Mouse (Mus musculus) brain, adult 10 weeks (tissue): ENCODE results near the gene Gfer. TPM values are rescaled to one million over a fixed set of nuclear protein-coding genes. Genes with fewer than 3 reads are reported as not detected.

Experiments
- polyA plus RNA-seq: library from polyadenylated mRNA; stranded (reverse); fragments of 350-450 nt; fragmentation: Illumina TruSeq; extraction: RNeasy Lipid Tissue Mini Kit (QIAGEN cat#74804); gene quantifications from one replicate; pipeline ENCODE4 v1.2.3, GENCODE M21; 2015; ENCODE audit warnings: low read depth, low replicate concordance

Gene Gfer
- polyA plus RNA-seq: 22.1 TPM

DNA sequence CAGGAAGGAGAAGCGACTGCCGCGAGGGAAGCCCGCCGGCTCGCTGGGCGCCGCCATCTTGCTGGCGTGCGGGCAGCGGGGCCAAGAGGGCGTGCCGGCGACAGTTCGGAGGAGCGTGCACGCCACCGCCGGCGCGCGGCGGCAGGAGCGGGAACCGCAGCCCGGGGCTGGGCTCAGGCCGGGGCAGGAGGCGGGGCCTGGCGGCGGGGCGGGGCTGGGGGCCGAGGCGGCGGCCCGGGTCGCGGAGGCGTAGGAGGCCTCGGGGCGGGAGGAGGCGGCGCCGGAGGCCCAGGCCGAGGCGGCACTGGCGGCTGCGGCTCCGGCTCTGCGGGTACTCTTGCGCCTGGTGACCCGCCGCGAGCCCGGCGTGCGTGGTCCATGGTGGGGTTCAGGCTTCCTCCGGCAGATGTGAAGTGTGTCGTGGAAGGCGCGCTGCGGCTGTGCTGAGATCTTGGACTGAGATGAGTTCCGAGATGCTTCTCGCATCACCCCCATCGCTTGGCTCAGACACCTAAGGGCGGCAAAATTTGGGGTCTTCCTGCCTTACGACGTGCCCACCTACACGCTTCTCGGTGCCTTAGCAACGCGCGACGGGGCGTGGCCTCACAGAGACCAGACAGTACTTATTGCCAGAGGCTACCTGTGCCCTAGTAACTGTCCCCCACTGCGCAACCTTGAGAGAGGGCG, at the start of gene Gfer, which contains the start of gene Noxo1:
Gene Gfer, minus strand, starts transcription at position 146 of the 687 bp plus-strand sequence.
Gene Noxo1, plus strand, starts transcription at position 224 of the 687 bp plus-strand sequence.

GRCm38 (mm10) chr17:24736330-24737051, 40.5 kb upstream of the Gfer start, which contains the start of gene Msrb1:
TSS of gene Msrb1 (plus strand) at chr17:24736642.

GRCm38 (mm10) chr17:24727618-24728017, 31.7 kb upstream of the Gfer start, which contains the start of gene Rpl3l:
TSS of gene Rpl3l (plus strand) at chr17:24727820.

DNA sequence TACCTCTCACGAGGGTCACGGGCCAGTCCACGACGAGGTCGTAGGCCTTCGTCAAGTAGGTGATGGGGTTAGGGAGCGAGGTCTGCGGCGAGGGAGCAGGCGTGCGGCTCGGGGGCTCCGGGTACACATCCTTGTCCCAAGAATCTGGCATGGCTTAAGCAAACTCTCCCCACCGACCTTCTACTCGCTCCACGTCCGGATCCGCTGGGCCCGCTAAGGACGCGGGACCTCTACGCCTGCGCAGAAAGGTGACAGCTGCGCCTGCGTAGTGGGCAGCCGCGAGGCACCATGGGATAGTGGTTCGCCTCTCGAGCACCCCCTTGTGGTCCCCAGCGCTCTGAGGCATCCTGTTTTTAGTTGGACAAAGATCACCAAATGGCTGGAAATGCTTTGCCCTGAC, 28.2 kb upstream of the Gfer start, which contains the start of gene Ndufb10:
Gene Ndufb10, minus strand, starts transcription at position 295 of the 400 bp plus-strand sequence.

DNA sequence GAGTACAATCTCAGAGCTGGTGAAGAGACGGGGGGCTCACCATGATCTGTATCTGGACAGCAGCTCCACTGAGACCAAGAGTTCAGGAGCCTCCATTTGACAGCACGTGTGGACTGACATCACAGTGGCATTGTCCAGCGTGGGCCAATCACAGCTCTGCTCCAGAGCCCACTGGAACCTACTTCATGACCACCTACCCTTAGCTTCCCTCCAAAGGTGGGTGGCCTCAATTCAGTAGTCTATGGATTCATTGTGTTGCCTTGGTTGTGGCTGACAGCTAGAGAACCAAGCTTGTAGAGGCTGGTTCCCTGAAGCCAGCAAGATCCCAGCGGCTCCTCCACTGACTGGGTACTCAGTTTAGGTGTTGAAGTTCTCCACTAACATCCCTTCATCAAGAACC, 22.0 kb upstream of the Gfer start, which contains the start of the genes Rnf151 and Rps2:
Gene Rnf151, minus strand, starts transcription at position 121 of the 400 bp plus-strand sequence.
Gene Rps2, plus strand, starts transcription at position 174 of the 400 bp plus-strand sequence.

DNA sequence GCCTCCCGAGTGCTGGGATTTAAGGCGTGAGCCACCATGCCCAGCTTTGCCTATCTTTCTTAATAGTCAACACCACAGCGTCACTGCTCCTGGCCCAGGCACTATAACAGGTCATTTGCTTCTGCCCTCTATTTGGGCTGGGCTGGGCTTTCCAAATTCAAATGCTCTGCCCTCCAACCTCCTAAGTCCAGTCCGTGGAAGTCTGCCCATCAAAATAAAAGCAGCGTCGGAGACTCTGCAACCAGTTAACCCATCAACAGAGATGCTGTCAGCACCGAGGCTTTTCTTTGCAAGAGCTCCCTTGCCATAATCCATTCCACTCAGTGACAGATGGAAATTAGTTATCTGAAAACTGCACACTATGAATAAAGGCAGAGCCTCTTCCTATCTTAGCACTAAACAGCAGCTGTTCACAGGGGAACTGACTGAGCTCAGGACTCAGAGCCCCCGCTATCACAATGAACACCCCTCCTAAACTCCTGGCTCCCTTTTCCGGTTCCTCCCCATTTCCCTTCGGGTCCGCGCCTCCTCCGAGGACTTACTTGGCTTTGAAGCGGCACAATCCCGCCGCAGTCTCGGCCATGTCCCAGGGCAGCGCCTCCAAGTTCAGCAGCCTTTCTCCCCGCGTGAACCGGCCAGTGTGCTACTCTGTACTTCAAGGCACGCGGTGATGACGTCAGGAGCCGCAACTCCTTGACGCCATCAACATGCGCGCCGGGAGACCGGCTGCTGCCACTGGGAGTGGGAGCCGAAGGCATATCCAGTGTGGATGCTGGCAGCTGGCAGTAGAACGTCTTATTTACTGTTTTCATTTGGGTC, 11.2 kb upstream of the Gfer start, which contains the start of gene Tbl3:
Gene Tbl3, minus strand, starts transcription at position 679 of the 819 bp plus-strand sequence.

DNA sequence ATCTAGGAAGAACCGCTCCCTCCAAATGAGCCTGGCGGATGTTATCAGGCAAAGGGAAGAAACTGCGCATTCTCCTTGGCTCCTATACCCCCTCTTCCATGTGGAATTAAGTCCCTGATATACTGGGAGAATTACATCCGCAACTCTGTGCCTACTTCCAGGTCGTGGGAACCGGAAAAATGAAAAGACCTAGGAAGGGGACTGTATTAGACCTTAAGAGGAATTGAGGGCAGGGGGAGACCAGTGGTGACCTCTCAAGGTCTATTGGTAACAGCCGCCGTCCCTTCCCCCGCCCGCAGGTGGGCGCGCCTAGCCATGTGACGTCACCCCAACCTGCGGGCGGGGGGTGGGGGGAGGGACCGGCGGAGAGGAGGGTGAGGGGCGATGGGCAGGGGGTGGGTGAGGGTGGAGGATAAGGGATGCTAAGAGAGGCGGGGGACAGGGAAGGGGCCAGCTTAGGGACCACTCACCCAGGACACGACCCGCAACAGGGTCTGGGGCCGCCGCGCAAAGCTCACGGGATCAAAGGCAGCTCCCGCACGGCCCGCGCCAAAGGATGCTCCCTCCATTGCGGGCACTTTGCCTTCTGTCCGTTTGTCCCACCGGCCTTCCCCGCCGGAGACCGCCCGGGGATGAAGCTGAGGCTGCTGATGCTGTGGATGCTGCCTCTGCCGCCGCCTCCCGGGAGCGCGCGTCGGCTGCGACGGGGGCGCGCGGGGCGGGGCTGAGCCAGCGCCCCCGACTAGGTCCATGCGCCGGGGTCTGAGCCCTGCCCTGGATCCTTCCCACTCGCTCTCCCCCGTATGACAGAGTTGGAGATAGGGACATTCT, 6.5 kb downstream of the Gfer start, which contains the start of gene Syngr3:
Gene Syngr3, minus strand, starts transcription at position 705 of the 831 bp plus-strand sequence.

GRCm38 (mm10) chr17:24669545-24670245, 26.3 kb downstream of the Gfer start, which contains the start of gene Zfp598:
TSS of gene Zfp598 (plus strand) at chr17:24669687.

DNA sequence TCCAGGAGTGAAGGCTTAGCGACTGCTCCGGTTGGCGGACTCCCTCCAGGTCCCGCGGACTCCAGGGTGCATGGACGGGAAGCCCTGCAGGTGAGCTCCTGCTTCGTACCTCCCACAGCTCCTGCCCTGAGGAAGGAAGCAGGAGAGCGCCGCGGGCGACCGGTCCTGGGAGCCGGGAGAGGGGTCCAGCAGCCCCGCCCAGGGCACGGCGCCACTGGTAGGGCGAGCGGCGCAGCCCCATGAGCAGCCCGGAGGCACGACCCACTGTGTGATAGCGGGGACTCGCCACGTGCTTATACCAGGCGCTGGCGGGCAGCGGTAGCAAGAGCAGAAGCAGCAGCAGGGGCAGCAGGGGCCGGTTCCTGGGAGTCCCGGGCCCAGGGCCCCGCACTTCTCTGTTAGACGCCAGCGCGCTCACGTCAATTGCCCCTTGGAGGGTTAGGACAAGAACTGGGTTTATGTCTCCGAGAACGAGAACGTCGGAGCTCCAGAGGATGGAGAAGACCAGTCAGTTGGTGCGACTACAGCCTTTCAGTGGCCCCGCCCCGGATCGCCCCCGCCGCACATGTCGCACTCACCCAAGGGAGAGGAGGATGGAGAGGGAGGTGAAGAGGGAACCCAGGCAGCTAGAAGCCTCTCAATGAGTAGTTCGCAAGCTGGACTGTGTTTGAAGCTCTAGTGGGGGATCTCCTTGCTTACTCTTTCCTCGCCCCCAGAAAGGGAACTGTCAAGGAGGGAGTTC, 37.8 kb downstream of the Gfer start, which contains the start of gene Npw:
Gene Npw, minus strand, starts transcription at position 441 of the 742 bp plus-strand sequence.

DNA sequence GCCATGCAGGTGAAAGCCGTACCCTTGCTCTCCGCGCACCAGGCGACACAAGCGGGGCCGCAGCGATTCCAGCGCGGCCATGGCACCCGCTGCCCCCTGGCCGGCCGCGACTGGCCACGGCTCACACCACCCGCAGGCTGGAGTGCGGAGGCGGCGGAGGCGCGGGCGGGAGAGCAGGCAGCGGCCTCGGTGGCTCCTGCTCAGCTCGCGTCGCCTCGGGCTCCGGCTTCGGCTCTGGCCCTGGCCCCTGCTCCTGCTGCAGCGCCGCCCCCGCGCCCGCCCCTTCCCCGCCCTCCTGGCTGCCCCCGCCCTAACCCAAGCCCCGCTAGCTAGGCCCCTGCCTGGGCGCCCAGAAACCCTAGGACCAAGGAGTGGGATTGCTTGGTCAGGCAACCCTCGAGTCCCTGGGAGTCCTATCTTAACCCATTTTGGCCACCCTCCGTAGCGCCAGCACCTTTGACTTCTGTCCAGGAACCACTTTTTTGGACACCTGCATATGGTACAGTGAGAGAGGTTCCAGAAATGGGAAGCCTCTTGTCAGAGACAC, 45.8 kb downstream of the Gfer start, which contains the start of gene Slc9a3r2:
Gene Slc9a3r2, minus strand, starts transcription at position 258 of the 547 bp plus-strand sequence.

Other genes starting within 250 kb of the Gfer start
- 26.5 TPM for gene E4f1, start 225.8 kb downstream of the Gfer start, polyA plus RNA-seq
- gene Pgp, start 225.8 kb downstream of the Gfer start, polyA plus RNA-seq: 68.9 TPM
- gene Bricd5, start 222.3 kb downstream of the Gfer start, polyA plus RNA-seq: 1.0 TPM
- gene Mlst8, start 217.1 kb downstream of the Gfer start, polyA plus RNA-seq: 41.6 TPM
- gene Caskin1, start 207.6 kb downstream of the Gfer start, polyA plus RNA-seq: 78.2 TPM
- 80.2 TPM for gene Traf7, start 168.2 kb downstream of the Gfer start, polyA plus RNA-seq
- gene Rab26, start 161.9 kb downstream of the Gfer start, polyA plus RNA-seq: 59.9 TPM
- gene Pkd1, start 146.3 kb downstream of the Gfer start, polyA plus RNA-seq: 45.2 TPM
- 97.7 TPM for gene Tsc2, start 63.5 kb downstream of the Gfer start, polyA plus RNA-seq
- 9.6 TPM for gene Nthl1, start 63.5 kb downstream of the Gfer start, polyA plus RNA-seq
- 49.3 TPM for gene Slc9a3r2, start 45.8 kb downstream of the Gfer start, polyA plus RNA-seq
- not detected for gene Npw, start 37.7 kb downstream of the Gfer start, polyA plus RNA-seq
- 31.2 TPM for gene Zfp598, start 26.5 kb downstream of the Gfer start, polyA plus RNA-seq
- 193 TPM for gene Syngr3, start 6.2 kb downstream of the Gfer start, polyA plus RNA-seq
- 3.3 TPM for gene Noxo1, start 78 bp upstream of the Gfer start, polyA plus RNA-seq
- 28.6 TPM for gene Tbl3, start 11.5 kb upstream of the Gfer start, polyA plus RNA-seq
- not detected for gene Rnf151, start 21.9 kb upstream of the Gfer start, polyA plus RNA-seq
- gene Rps2, start 22.0 kb upstream of the Gfer start, polyA plus RNA-seq: 796 TPM
- 517 TPM for gene Ndufb10, start 28.3 kb upstream of the Gfer start, polyA plus RNA-seq
- 1.1 TPM for gene Rpl3l, start 31.7 kb upstream of the Gfer start, polyA plus RNA-seq
- 54.9 TPM for gene Msrb1, start 40.5 kb upstream of the Gfer start, polyA plus RNA-seq
- not detected for gene Hs3st6, start 56.8 kb upstream of the Gfer start, polyA plus RNA-seq
- gene Meiob, start 108.1 kb upstream of the Gfer start, polyA plus RNA-seq: not detected
- 182 TPM for gene Hagh, start 144.0 kb upstream of the Gfer start, polyA plus RNA-seq
- gene Fahd1, start 154.2 kb upstream of the Gfer start, polyA plus RNA-seq: 30.6 TPM
- gene Igfals, start 169.8 kb upstream of the Gfer start, polyA plus RNA-seq: not detected
- 42.4 TPM for gene Nubp2, start 190.2 kb upstream of the Gfer start, polyA plus RNA-seq
- gene Spsb3, start 190.5 kb upstream of the Gfer start, polyA plus RNA-seq: 74.8 TPM
- gene Eme2, start 198.9 kb upstream of the Gfer start, polyA plus RNA-seq: 29.7 TPM
- gene Mrps34, start 199.0 kb upstream of the Gfer start, polyA plus RNA-seq: 84.8 TPM
- 78.4 TPM for gene Nme3, start 200.3 kb upstream of the Gfer start, polyA plus RNA-seq
- gene Mapk8ip3, start 240.8 kb upstream of the Gfer start, polyA plus RNA-seq: 214 TPM